Mouse (Mus musculus): ENCODE data around the gene Fnip1.

Gene Fnip1

DNA sequence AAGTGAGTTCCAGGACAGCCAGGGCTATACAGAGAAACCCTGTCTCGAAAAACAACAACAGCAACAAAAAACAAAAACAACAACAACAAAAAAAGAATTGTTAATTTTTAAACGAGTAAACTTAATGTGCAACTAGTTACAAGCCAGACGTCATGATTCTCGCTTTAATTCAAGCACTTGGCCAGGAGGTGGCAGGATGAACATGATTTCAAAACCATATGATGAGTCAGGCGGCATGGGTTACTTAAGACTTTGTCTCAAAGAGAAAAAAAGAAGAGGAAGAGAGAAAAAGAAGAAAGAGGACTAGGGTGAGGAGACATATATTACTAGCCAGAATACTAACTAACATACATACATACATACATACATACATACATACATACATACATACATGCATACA lies 124.8 kb downstream of the Fnip1 start:
- peak in 1 of 2 experiments; percentile 19 for DNase-seq
